Mouse (Mus musculus) cerebellum, adult 9-11 months (tissue): ENCODE data around the gene Tepsin.

ENCODE experiments used
- DNase-seq: peaks from one replicate; pipeline ENCODE4 v3.0.0; 2022

The Tepsin gene

DNA sequence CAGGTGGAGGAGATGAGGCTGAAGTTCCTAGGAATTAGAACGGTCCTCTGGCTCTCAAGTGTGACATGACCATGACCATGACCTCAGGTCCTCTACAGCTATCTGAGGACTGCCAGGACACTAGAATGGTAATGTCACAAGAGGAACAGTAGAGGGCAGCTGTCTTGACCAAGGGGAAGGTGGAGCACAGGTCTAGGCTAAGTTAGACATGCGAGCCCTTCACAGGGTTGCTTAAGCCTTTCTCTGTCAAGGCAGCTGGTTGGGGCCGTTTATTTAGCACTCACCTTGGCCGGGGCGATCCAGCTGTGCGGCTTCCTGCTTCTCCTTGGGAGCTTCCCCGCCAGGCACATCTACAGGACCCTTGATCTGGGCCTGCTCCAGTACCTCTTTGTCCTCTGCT is 12.0 kb upstream of the Tepsin start:
- no peak for DNase-seq

GRCm38 (mm10) chr11:120109558-120110210 is 11.2 kb upstream of the Tepsin start:
- no peak for DNase-seq

DNA sequence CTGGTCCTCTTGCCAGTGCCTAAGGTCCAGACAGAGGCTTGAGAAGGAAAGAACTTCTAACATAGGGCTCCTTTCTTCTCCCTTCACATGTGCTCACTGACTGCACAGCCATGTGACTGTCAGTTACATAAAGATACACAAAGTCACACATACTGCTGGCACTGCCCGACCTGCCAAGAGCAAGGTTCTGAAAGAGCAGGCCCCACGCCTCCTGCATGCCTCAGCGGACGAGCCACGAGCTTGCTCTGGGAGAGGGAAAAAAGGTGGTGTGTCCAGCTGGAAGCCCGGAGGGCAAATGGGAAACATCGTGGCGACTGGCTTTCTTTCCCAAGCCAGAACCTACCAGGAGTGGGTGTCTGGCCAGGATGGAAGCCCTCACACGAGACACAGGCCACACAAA is 9.3 kb upstream of the Tepsin start:
- DNase-seq, result no peak

DNA sequence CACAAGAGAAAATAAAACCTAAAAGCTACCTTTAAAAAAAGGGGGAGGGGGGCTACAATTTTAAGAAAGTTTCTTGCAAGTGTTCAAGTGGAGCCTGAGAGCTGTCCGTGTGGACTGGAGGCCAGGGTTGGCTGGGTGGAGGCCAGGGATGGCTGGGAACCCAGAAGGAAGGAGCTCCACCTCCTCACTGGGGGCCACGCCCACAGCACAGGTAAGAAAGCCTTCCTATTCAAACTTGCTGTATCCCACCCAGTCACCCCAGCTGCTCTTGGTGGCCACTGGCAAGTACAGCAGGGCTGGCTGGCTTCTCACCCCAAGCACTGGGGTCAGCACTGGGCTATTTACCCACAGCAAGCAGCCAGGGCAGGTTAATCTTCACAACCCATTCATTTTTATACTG is 8.5 kb upstream of the Tepsin start:
- no peak for DNase-seq

GRCm38 (mm10) chr11:120103431-120103997 is 5.0 kb upstream of the Tepsin start:
- DNase-seq, result no peak

GRCm38 (mm10) chr11:120101036-120101435 is 2.5 kb upstream of the Tepsin start:
- peak; percentile 73 for DNase-seq

- DNase-seq, result no peak
These were observed 5.5 kb downstream of the Tepsin start for GRCm38 (mm10) chr11:120092817-120093591.

DNA sequence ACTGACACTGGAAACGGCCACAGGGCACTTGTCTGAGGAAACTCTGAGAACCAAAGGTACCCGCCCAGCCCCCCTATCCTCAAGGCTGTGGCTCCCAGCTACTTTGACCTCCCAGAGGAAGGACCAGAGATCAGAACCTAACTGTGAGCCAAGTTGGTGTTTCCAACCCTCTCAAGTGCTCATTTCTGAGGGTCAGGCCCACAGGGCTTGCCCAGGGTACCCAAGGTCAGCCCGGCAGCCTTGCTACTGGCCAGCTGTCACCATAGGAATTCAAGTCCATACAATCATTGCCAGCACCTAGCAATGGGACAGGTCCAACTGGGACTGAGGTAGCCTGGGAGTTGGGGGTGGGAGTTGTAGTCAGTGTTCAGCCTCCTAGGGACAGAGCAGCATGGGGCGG is 7.9 kb downstream of the Tepsin start:
- peak; percentile 40 for DNase-seq

- peak; percentile 99 for DNase-seq
These were observed 11.8 kb downstream of the Tepsin start, which contains the start of gene Cep131 for GRCm38 (mm10) chr11:120086702-120087152. Cep131 (minus strand) TSS chr11:120086827.

GRCm38 (mm10) chr11:120085891-120086627 is 12.5 kb downstream of the Tepsin start:
- DNase-seq, result peak; percentile 79

DNA sequence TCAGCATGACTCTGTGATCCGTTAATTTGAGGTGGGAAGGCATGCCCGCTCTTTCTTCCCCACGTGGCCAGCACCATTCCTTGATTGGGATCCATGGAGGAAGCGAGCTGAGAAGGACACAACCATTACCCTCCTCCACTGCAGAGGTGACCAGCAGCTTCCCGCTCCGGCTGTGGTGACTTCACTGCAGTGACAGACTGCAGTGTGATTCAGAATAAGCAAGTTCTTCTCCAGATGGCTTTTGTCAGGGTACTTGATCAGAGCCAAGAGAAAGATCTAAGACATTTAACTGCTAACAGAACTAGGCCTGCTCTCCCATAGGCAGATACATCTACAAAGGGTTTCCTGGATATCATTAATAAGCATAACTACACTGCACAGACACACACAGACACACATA is 18.2 kb downstream of the Tepsin start:
- DNase-seq, result no peak

- no peak for DNase-seq
These were observed 22.3 kb downstream of the Tepsin start for GRCm38 (mm10) chr11:120076191-120076590.

- DNase-seq, result no peak
These were observed 25.4 kb downstream of the Tepsin start for GRCm38 (mm10) chr11:120072986-120073647.

- no peak for DNase-seq
These were observed 26.7 kb downstream of the Tepsin start for GRCm38 (mm10) chr11:120071731-120072320.

- no peak for DNase-seq
These were observed 27.5 kb downstream of the Tepsin start for GRCm38 (mm10) chr11:120071065-120071464.

DNA sequence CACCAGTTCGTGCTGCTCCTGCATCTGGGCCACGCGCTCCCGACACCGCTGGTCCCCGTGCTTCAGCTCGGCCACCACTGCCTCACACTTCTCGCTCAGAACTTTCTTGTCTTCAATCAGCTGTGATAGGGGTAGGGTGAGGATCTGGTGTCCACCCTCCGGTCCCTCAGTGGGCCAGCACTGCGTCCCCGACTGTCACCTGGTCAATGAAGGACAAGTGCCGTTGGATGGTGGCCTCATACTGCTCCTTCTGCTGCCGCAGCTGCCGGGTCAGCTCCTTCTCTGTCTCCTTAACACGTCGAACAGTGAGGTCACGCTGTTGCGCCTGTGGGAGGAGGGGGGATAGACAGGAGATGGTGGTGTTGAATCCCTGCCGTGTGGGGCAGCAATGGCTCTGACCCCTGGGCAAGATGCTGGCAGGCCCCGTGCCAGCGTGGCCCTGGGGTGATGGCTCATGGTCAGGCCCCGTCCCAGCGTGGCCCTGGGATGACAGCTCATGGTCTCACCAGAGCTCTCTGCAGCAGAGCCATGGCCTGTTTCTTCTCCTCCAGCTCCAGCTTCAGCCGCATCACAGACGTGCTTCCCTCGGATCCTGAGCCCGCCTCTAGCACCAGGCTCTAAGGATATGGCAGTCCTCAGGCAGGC is 28.1 kb downstream of the Tepsin start:
- no peak for DNase-seq

GRCm38 (mm10) chr11:120069261-120069660 is 29.3 kb downstream of the Tepsin start:
- DNase-seq, result no peak

GRCm38 (mm10) chr11:120067834-120068233 is 30.7 kb downstream of the Tepsin start:
- peak; percentile 39 for DNase-seq

DNA sequence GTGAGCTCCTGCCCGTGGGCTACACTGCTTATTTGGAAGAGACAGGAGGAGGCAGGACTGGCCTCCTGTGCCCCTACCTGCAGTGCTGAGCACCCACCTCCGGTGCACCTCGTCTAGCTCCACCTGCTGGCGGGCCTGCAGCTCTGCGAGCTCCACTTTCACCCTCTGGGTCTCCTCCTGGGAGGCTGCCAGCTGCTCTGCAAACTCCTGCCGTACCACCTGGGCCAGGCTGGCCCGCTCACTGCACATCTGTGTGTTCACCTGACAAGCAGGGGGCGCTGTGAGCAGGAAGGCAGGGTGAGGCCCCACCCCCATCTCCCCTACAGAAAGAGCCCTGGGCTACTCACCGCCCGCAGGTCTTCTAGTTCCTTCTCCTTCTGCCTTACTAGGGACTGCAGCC is 33.2 kb downstream of the Tepsin start:
- peak; percentile 76 for DNase-seq

DNA sequence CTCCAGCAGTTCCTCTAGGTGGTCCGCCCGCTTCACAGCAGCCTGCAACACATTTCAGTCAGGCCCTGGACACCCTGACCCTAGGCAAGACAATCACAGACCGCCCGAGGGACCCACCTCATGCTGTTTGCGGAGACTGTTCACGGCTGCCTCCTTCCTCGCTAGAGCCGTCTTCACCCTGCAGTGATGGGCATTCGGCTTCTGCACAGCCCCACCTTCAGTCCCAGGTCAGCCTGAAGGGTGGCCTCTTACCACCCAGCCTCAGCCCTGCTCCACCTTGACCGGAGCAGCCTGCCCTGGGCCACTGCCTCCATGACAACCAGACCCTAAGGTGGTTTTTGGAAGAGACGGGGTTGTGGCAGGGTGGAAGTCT is 33.9 kb downstream of the Tepsin start:
- DNase-seq, result no peak

- no peak for DNase-seq
These were observed 34.4 kb downstream of the Tepsin start for GRCm38 (mm10) chr11:120064006-120064667.
